Mouse (Mus musculus) erythroblast, embryonic 14.5 days (primary cell): ENCODE data around the gene Toporsl.

Source experiments
- GATA1 ChIP-seq: IDR thresholded peaks from 2 replicates; pipeline ENCODE4 v1.6.1; 2012; ENCODE audit warnings: low read length, inconsistent platforms, mixed read lengths
- TAL1 ChIP-seq: IDR thresholded peaks from 3 replicates; pipeline ENCODE4 v1.6.1; 2012; ENCODE audit warnings: low read length, inconsistent platforms, mixed read lengths

DNA sequence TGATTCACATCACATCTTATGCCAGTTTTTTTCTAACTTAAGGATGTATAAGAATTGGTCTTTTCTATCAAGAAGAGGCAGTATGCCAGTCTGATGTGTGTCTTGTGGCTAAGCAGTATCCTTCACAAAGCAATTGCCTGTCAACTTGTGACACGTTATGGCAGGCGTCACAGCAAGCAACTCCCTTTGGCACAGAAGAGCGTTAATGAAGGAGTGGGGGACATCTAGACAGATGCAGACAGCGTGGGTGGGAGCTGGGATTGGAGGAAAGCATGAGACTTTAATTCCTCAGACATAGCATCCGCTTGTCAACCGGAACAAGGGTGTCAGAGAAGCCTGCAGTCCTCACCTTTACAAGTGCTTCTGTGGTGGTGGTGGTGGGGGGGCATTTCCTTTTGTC, 38.9 kb downstream of the Toporsl start:
- TF ChIP-seq GATA1, result no peak
- no peak for TF ChIP-seq TAL1
